Mouse (Mus musculus): ENCODE data around the gene Emilin2. TPM values are rescaled to one million over a fixed set of nuclear protein-coding genes. Genes with fewer than 3 reads are reported as not detected.

Emilin2 gene
- polyA plus RNA-seq, 1 experiment from 2014 or later, result 0.72 TPM

DNA sequence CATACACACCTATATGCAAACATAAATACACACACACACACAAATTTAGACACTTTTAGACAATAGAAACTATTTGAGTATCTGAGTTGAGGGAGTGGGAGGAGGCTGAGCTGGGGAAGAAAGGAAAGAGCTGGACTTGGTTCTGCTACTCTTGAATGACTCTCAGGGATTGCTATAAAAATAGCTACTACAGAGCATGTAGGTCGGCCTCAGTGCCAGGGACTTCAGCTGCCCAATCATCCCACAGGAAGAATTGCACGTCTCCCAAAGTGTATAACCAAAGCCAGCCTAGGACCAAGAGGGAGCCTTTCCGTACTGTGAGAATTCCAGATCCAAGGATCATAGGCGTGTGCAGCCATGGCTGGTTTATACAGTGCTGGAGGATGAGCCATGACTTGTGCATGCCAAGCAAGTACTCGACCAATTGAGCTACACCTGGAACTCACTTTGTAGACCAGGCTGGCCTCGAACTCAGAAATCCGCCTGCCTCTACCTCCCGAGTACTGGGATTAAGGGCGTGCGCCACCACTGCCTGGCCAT is 4.5 kb downstream of the Emilin2 start:
- no peaks in the 10 kb centered on the region for H3K36me3 ChIP-seq (ENCODE audit: control insufficient read depth, insufficient read depth, low read length)
- DNase-seq (ENCODE audit: low spot score) (no peak), ATAC-seq (no peak)
- H3K4me2 ChIP-seq (ENCODE audit: low read length), result no peak overlapping the region
- H3K9me3 ChIP-seq (replicated peaks; ENCODE audit: control insufficient read depth, low read length), result no peaks in the 10 kb centered on the region
- no peak overlapping the region for H3K4me3 ChIP-seq (ENCODE audit: low read depth, low read length)
- H3K9ac ChIP-seq (ENCODE audit: low read length), result no peak overlapping the region
- peaks cover 8% of the 10 kb centered on the region; the same call in 1 of the 2 replicates for H3K27me3 ChIP-seq (replicated peaks; ENCODE audit: control insufficient read depth, insufficient read depth, low read length)
- no peak overlapping the region for H3K27ac ChIP-seq (ENCODE audit: low read depth, low read length)
- 0 out of 2 replicates have a peak, but pooled peaks cover 9% of the 10 kb centered on the region for H3K4me1 ChIP-seq (ENCODE audit: control insufficient read depth, insufficient read depth, low read length)
- WGBS, result 86% methylated on average over 10 of the region's 10 CpGs

- ATAC-seq, result no peak
- Histone ChIP-seq H3K36me3 (ENCODE audit: control insufficient read depth, insufficient read depth, low read length) (no peaks in the 10 kb centered on the region), H3K4me2 (ENCODE audit: low read length) (no peak overlapping the region), H3K4me1 (ENCODE audit: control insufficient read depth, insufficient read depth, low read length) (0 out of 2 replicates have a peak, but pooled peaks cover 9% of the 10 kb centered on the region), H3K27ac (ENCODE audit: low read depth, low read length) (no peak overlapping the region), H3K4me3 (ENCODE audit: low read depth, low read length) (no peak overlapping the region), H3K27me3 (replicated peaks; ENCODE audit: control insufficient read depth, insufficient read depth, low read length) (peaks cover 5% of the 10 kb centered on the region; the same call in 1 of the 2 replicates), H3K9ac (ENCODE audit: low read length) (no peak overlapping the region), H3K9me3 (replicated peaks; ENCODE audit: control insufficient read depth, low read length) (no peaks in the 10 kb centered on the region)
- 89% methylated on average over 4 of the region's 4 CpGs for WGBS
- DNase-seq (ENCODE audit: low spot score), result no peak
Measured at GRCm38 (mm10) chr17:71306716-71307115, 5.1 kb downstream of the Emilin2 start.

- Histone ChIP-seq H3K9ac (ENCODE audit: low read length) (no peak overlapping the region), H3K9me3 (replicated peaks; ENCODE audit: control insufficient read depth, low read length) (no peaks in the 10 kb centered on the region), H3K4me3 (ENCODE audit: low read depth, low read length) (no peak overlapping the region), H3K4me1 (ENCODE audit: control insufficient read depth, insufficient read depth, low read length) (0 out of 2 replicates have a peak, but pooled peaks cover 7% of the 10 kb centered on the region), H3K4me2 (ENCODE audit: low read length) (no peak overlapping the region), H3K27ac (ENCODE audit: low read depth, low read length) (no peak overlapping the region), H3K36me3 (ENCODE audit: control insufficient read depth, insufficient read depth, low read length) (no peaks in the 10 kb centered on the region), H3K27me3 (replicated peaks; ENCODE audit: control insufficient read depth, insufficient read depth, low read length) (peaks cover 5% of the 10 kb centered on the region; the same call in 1 of the 2 replicates)
- ATAC-seq (no peak), DNase-seq (ENCODE audit: low spot score) (no peak)
- 90% methylated on average over 6 of the region's 6 CpGs for WGBS
Measured at GRCm38 (mm10) chr17:71306091-71306490, 5.7 kb downstream of the Emilin2 start.

GRCm38 (mm10) chr17:71303444-71303843 is 8.3 kb downstream of the Emilin2 start:
- ATAC-seq (no peak), DNase-seq (ENCODE audit: low spot score) (peak; percentile 37)
- Histone ChIP-seq H3K4me3 (ENCODE audit: low read depth, low read length) (no peak overlapping the region), H3K4me2 (ENCODE audit: low read length) (no peak overlapping the region), H3K4me1 (ENCODE audit: control insufficient read depth, insufficient read depth, low read length) (no peaks in the 10 kb centered on the region), H3K36me3 (ENCODE audit: control insufficient read depth, insufficient read depth, low read length) (no peaks in the 10 kb centered on the region), H3K9ac (ENCODE audit: low read length) (no peak overlapping the region), H3K9me3 (replicated peaks; ENCODE audit: control insufficient read depth, low read length) (no peaks in the 10 kb centered on the region), H3K27ac (ENCODE audit: low read depth, low read length) (no peak overlapping the region), H3K27me3 (replicated peaks; ENCODE audit: control insufficient read depth, insufficient read depth, low read length) (no peaks in the 10 kb centered on the region)
- WGBS, result 75% methylated on average over 6 of the region's 6 CpGs

DNA sequence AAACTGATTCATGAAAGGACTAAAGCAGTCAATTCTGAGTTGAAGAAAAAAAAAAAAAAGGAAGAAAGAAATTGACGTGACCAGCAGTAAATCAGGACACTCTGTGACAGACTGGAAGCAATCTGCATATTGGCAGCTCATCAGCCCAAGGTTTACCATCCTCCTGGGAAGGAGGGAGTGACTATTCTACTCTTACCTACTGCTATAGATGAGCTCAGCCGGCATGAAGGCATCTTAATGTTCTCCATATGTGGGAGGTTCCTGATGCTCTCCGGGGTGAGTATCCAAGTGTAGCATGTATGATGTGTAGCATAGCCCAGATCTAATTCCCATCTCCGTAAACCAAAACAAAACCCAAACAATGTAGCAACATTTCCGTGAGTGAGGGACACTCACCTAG is 10.4 kb downstream of the Emilin2 start:
- 79% methylated on average over 5 of the region's 5 CpGs for WGBS
- DNase-seq (ENCODE audit: low spot score), result no peak
- no peak for ATAC-seq
- H3K27me3 ChIP-seq (replicated peaks; ENCODE audit: control insufficient read depth, insufficient read depth, low read length), result no peaks in the 10 kb centered on the region
- H3K27ac ChIP-seq (ENCODE audit: low read depth, low read length), result no peak overlapping the region
- no peaks in the 10 kb centered on the region for H3K9me3 ChIP-seq (replicated peaks; ENCODE audit: control insufficient read depth, low read length)
- no peak overlapping the region for H3K4me2 ChIP-seq (ENCODE audit: low read length)
- no peak overlapping the region for H3K9ac ChIP-seq (ENCODE audit: low read length)
- H3K36me3 ChIP-seq (ENCODE audit: control insufficient read depth, insufficient read depth, low read length), result no peaks in the 10 kb centered on the region
- H3K4me3 ChIP-seq (ENCODE audit: low read depth, low read length), result no peak overlapping the region
- H3K4me1 ChIP-seq (ENCODE audit: control insufficient read depth, insufficient read depth, low read length), result no peaks in the 10 kb centered on the region

- no peak overlapping the region for H3K4me2 ChIP-seq (ENCODE audit: low read length)
- no peaks in the 10 kb centered on the region for H3K36me3 ChIP-seq (ENCODE audit: control insufficient read depth, insufficient read depth, low read length)
- no peaks in the 10 kb centered on the region for H3K27me3 ChIP-seq (replicated peaks; ENCODE audit: control insufficient read depth, insufficient read depth, low read length)
- H3K4me1 ChIP-seq (ENCODE audit: control insufficient read depth, insufficient read depth, low read length), result no peaks in the 10 kb centered on the region
- H3K9ac ChIP-seq (ENCODE audit: low read length), result no peak overlapping the region
- H3K9me3 ChIP-seq (replicated peaks; ENCODE audit: control insufficient read depth, low read length), result no peaks in the 10 kb centered on the region
- no peak for ATAC-seq
- no peak for DNase-seq (ENCODE audit: low spot score)
- no peak overlapping the region for H3K4me3 ChIP-seq (ENCODE audit: low read depth, low read length)
- no peak overlapping the region for H3K27ac ChIP-seq (ENCODE audit: low read depth, low read length)
- 86% methylated on average over 2 of the region's 2 CpGs for WGBS
Measured at GRCm38 (mm10) chr17:71300338-71300737, 11.4 kb downstream of the Emilin2 start.

GRCm38 (mm10) chr17:71299879-71300278 is 11.9 kb downstream of the Emilin2 start:
- Histone ChIP-seq H3K36me3 (ENCODE audit: control insufficient read depth, insufficient read depth, low read length) (no peaks in the 10 kb centered on the region), H3K27ac (ENCODE audit: low read depth, low read length) (no peak overlapping the region), H3K9me3 (replicated peaks; ENCODE audit: control insufficient read depth, low read length) (no peaks in the 10 kb centered on the region), H3K4me3 (ENCODE audit: low read depth, low read length) (no peak overlapping the region), H3K4me2 (ENCODE audit: low read length) (no peak overlapping the region), H3K4me1 (ENCODE audit: control insufficient read depth, insufficient read depth, low read length) (no peaks in the 10 kb centered on the region), H3K27me3 (replicated peaks; ENCODE audit: control insufficient read depth, insufficient read depth, low read length) (no peaks in the 10 kb centered on the region), H3K9ac (ENCODE audit: low read length) (no peak overlapping the region)
- DNase-seq (ENCODE audit: low spot score) (no peak), ATAC-seq (no peak)
- 94% methylated on average over 4 of the region's 4 CpGs for WGBS

- no peak overlapping the region for H3K27ac ChIP-seq (ENCODE audit: low read depth, low read length)
- H3K4me2 ChIP-seq (ENCODE audit: low read length), result no peak overlapping the region
- 88% methylated on average over 3 of the region's 3 CpGs for WGBS
- DNase-seq (ENCODE audit: low spot score) (no peak), ATAC-seq (no peak)
- no peaks in the 10 kb centered on the region for H3K27me3 ChIP-seq (replicated peaks; ENCODE audit: control insufficient read depth, insufficient read depth, low read length)
- H3K9ac ChIP-seq (ENCODE audit: low read length), result no peak overlapping the region
- no peaks in the 10 kb centered on the region for H3K4me1 ChIP-seq (ENCODE audit: control insufficient read depth, insufficient read depth, low read length)
- H3K9me3 ChIP-seq (replicated peaks; ENCODE audit: control insufficient read depth, low read length), result no peaks in the 10 kb centered on the region
- no peaks in the 10 kb centered on the region for H3K36me3 ChIP-seq (ENCODE audit: control insufficient read depth, insufficient read depth, low read length)
- no peak overlapping the region for H3K4me3 ChIP-seq (ENCODE audit: low read depth, low read length)
Measured at GRCm38 (mm10) chr17:71294570-71294969, 17.2 kb downstream of the Emilin2 start.

DNA sequence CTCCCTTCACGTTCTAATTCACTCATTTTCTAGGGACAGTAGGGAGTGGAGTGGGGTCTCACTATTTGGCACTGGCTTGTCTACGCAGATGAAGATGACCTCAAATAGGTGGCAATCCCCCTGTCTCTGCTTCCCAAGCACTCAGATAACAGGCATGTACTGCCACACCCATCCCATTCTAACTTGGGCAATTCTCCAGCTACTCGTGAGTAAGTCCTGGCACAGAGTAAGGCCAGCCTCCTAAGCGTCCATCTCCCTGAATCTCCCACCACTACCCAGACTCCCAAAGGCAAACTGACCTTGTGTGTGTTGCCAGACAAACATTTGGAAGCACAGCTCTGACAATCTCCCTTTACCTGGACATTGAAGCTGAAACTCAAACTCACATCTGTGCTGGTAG is 18.9 kb downstream of the Emilin2 start:
- Histone ChIP-seq H3K9me3 (replicated peaks; ENCODE audit: control insufficient read depth, low read length) (no peaks in the 10 kb centered on the region), H3K4me1 (ENCODE audit: control insufficient read depth, insufficient read depth, low read length) (no peaks in the 10 kb centered on the region), H3K36me3 (ENCODE audit: control insufficient read depth, insufficient read depth, low read length) (no peaks in the 10 kb centered on the region), H3K27ac (ENCODE audit: low read depth, low read length) (no peak overlapping the region), H3K27me3 (replicated peaks; ENCODE audit: control insufficient read depth, insufficient read depth, low read length) (no peaks in the 10 kb centered on the region), H3K9ac (ENCODE audit: low read length) (no peak overlapping the region), H3K4me2 (ENCODE audit: low read length) (no peak overlapping the region), H3K4me3 (ENCODE audit: low read depth, low read length) (no peak overlapping the region)
- no peak for ATAC-seq
- 83% methylated on average over 4 of the region's 4 CpGs for WGBS
- DNase-seq (ENCODE audit: low spot score), result no peak
